Mouse (Mus musculus): Measurements from ENCODE around the gene Nr1h4.

Nr1h4 gene

DNA sequence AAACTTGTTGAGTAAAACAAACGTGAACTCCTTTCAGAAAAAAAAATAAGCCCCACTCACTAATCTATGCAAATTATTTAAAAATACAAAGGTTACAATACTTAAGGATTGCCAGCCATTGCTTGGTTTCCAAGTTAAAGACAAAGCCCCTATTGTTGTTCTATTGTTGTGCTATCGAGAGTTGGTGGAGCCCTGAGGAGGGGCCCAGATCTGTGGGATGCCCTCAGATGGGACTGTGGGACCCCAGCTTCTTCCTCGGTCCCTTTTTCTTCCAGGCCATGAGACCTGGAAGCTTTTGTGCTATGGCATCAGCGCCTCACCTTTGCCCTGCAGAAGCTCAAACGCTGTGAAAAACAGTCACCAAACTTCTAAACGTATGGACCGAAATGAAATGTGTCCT is 51.7 kb downstream of the Nr1h4 start:
- no peak for DNase-seq (ENCODE audit: low spot score)

DNA sequence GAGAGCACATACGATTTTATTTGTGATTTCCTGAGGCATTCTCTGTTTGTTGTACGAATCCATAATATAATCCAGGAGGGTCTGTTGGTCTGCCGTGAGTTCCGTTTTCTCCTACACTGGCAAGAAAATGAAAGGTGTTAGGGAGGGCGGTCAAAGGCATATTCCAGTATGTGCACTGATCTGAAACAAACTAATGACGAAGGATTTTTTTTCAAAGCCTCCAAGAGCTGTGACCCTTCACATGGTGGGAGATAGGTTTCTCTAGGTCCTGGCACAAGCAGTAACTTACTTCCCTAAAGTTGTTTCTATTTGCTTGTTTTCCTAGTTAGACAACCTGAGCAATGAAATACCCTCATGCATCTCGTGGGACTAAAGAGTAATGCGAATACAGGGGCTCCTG is 54.6 kb downstream of the Nr1h4 start:
- no peak for DNase-seq (ENCODE audit: low spot score)

DNA sequence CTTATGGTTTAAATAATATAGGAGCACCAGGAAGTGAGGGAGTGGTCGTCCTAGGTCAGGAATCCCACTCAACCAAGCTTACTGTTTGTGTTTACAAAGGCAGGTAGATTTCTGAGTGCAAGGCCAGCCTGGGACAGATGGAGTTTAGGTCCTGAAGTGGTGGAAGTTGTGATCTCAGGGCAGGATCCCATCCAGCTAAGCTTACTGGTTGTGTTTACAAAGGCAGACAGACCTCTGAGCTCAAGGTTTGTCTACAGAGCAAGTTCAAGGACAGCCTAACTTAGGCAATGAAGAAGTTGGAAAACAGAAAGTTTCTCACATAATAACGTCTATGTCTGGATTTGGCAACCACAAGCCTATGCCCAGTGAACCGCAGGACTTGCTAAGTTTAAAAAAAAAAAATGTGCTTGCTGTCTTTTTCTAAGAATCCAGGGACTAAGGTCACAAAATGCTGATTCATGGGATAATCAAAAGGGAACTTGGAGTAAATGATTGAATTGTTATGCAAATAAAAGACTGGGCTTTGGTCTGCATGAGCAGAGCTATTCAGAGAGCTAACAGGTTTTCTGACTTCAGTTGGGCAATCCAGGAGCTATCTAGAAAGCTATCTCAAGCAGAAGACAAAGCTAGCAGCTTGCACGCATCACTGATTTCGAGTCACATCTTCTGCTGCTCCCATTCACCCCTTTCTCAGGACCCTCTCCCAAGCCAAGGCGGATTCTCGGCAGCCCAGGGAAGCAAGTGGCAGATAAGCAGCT is 62.6 kb downstream of the Nr1h4 start:
- DNase-seq (ENCODE audit: low spot score) = no peak

DNA sequence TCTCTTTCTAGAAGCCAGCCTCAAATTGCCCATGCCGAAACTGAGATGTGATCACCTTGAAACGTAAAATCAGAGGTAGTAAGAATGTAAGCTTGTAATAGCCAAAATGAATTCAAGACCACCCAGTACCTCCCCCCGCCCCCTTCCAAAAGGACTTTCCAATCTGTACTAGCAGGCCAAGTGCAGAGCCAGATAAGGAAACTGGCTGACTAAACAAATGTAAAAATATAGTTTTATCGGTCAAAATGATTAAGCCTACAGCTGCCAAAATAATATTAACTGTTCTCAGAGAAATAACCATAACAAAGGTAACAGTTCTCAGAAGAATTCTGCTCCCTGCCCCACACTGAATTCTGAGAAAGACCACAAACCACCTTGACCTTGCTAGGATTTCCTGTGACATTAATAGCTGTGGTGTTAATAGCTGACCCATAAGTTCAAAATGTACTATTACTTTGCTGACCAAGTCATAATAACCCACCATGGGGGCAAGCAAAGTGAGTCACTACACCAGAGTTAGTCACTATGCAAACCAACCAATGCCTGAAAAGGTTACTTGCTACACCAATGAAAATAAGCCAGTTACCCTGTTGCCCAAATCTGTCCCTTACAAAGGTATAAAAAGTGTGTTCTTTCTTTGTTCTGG is 68.5 kb downstream of the Nr1h4 start:
- DNase-seq (ENCODE audit: low spot score) = no peak

DNA sequence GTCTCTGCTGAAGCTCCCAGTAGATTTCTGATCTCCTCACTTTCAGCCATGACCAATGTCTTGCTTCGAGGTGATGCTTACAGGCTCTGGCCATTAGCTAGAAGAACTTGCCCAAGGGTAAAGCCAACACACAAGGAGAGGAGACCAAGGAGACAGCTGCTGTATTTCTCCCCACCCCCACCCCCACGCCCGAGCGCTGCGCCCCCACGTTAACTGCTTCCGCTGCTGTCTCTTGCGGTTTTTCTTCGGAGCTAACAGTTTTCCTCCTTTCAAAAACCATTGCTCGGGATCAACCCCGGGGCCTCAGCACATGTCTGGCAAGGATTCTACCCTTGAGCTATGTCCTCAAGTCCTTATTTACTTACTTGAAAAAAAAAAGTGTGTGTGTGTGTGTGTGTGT is 70.5 kb downstream of the Nr1h4 start:
- DNase-seq (ENCODE audit: low spot score) = no peak

DNA sequence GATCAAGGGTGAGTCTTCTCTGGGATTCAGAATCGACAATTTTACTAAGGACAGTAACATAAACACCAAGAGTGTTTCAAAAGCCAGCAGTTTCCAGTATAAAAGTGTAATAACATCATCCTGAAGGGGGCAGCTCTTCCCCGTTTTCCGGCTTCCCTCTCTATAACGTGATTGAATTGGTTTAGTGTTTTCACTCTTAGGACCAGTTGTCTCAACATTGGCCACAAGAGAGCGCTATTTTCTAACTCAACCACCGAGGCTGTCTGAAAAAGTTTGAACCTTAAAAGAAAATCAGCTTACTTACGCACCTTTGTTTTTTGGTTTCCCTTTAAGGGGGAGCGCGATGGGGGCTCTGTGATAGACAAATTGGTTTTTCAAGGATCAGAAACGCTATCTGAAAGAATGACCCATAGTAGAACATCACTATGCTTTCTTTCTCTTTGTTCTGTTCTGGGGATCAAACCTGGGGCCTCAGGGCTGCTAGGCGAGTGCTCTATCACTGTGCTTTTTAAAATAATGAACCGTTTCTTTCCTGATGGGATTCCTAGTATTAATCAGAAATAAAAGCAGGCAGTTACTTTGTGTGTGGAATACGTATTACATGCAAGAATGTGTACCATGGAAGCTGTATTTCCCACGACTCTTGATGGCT is 71.4 kb downstream of the Nr1h4 start:
- peak; percentile 77 for DNase-seq (ENCODE audit: low spot score)

DNA sequence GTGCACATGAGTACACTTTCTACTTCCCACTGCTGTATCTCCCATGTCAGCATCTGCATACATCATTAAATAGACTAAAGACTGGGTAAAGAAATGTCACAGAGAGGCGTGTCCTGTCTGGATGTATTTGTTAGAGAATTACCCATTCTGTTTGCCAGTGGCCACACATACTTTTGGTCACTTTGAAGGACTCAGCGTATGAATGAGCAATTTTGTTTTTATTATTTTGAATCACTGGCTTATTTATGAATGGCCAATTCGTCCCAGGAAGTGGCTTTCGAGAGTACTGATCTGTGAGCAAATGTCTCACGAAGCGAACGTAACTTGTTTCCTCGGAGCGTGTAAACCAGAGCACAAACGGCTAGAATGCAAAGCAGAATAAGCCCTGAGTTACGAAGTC is 72.4 kb downstream of the Nr1h4 start:
- no peak for DNase-seq (ENCODE audit: low spot score)

DNA sequence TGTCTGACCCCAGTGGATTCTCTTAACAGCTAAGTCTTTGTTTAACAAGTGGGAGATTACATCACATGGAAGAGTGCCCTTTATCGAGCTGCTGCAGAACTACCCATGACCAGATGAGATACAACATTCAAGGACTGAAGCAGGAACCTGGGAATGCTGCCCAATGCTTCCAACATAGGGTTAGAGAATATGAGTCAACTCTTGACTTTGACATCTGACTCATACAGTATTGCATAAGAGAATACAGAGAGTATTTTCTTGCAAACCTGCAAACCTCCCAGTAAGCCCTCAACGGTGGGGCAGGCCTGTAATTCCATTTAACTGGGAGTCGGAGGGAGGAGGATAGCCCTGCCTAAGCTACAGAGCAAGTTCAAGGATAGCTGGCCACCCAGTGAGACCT is 74.6 kb downstream of the Nr1h4 start:
- DNase-seq (ENCODE audit: low spot score) = no peak

DNA sequence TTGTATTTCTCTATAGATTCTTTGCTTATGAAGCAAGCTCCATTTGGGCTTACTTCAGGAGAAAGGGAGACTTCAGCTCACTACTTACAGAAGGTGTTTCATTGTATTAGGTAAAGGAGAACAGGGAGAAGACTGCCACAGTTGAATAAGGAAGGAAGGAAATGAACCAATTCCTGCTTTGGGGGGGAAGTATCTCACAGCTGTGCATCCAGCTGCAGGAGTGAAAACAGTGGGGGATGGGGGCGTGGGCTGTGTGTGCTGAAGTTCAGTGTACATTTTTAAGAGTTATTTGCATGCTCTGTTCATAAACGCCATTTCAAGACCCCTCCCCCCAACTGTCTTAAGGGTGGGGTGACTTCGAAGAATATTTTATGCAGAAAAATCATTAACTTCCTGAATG is 79.6 kb downstream of the Nr1h4 start:
- DNase-seq (ENCODE audit: low spot score) = no peak

DNA sequence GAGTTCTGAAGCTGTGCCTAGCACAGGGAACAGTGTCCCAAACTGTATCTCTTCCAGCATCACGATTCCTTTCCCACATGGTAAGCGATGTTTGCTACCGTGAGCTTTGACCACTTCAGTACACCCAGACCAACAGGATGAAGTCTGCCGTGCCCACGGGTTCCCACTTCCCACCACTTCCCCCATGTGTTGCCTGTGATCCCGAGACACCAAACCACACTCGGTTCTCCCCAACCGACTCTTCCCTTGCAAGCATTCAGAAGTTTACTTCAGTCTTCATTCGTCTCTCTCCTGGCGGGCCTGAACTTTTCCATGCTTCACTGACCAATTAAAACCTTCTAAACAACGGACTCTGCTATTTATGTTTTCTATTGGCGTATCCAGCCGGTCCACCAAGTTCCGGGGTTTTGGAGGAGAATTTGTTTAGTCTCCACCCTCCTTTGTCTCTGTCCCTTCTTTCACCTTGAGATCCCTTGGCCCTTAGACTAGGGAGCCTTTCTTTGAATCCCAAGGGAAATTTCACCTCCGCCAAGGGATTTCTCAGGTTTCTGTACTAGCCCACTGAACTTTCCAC is 80.2 kb downstream of the Nr1h4 start:
- DNase-seq (ENCODE audit: low spot score) = no peak

DNA sequence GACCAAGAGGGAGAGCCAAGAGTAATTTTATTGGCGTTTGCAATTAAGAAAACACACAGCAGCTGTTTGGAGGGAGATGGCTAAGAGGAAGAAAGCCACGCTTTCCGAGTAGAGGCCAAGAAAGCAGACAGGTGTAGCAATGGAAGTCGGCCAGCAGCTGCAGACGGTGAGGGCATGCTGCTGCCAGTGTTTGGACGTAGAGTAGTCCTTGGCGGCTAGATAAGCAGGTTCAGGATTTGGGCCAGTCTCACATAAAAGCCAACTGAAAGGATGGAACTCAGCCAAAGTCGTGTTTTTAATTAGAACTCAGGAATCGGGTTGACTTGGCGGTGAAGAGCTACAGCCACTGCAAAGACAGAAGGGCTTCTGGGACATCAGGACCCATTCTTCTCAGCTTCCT is 83.0 kb downstream of the Nr1h4 start:
- no peak for DNase-seq (ENCODE audit: low spot score)

DNA sequence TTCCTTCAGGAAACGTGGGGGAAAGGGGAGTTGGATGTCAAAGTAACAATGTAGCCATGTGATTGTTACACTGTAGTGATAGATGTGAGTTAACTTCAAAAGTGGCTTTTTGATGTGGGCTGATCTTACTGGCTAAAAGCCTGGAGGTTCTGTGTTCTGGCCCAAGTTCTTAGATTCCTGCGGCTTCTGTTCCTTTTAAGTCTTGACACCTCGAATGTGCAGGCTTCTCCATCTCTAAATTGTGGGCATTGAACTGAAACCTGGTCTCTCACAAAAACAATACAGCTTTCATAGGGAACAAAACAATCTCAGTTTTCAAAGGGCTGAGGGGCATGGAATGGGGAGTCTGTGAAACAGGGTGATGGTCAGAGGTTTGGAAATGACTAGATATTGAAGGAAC is 89.0 kb downstream of the Nr1h4 start:
- no peak for DNase-seq (ENCODE audit: low spot score)

DNA sequence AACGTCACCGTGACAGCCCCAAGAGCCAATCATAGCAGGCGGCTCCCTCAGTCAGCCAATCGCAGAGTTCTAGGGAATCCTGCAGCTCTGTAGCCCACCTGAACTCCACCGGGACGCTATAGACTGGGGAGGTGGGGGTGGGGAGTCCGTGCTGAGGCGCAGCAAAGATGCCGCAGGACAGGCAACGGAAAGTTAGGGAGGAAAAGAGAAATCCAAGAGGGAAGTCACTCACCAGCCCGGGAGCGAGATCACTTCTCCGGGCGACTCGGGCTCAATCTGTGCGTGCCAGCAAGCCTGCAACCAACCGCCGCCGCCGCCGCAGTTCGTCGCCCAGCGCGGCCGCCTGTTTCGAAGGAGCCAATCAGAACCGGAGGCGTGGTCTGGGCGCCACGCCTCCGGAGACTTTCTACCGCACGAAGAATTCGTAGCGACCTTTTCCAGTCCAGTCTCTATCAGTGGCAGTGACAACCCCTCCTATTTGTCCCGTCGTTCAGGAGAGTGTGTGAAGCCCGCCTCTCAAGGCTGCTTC is 89.7 kb downstream of the Nr1h4 start, which contains the start of gene Gas2l3:
Gene Gas2l3, minus strand, starts transcription at position 345 of the 529 bp plus-strand sequence.
- peak; percentile 46 for DNase-seq (ENCODE audit: low spot score)

DNA sequence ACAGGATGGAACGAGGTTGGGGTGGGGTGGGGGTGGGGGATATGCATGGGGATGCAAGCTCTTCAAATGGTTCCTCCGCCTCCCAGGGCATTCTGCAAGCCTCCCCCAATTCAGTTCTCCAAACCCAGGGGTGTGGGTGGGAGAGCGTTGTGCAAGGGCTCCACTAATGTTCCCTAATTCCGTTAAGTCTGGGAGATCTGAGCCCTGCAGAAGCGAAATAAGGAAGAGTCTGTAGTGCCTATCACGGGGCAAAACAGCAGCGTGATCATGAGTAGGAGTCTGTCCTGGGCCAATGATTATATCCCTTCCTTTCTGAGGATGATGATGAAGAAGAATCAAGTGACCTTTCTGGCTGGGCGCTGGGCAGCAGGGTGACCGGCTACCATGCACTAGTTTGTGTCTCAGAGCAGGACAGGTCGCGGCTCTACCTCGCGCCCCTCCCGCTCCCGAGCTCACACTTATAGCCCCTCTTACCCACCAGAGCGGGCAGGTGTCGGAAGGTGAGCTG is 90.2 kb downstream of the Nr1h4 start:
- peak; percentile 8 for DNase-seq (ENCODE audit: low spot score)

DNA sequence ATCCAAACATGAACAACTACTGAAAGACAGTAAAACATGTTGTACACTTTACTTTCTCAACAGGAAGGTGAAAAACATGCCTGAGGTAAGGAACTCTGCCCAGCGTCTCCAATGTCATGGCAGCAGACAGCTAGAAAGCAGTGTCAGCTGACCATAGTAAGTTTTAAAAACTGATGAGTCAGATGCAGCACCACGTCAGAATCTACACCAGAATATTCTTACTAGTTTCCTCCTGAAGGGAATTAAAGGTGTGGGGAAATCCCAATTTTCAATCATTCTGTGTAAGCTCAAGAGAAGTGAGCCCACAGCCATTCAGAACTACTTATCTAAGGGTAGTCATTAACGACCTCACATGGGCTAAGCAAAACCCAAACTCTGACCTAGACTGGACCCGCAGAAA is 90.7 kb downstream of the Nr1h4 start:
- no peak for DNase-seq (ENCODE audit: low spot score)

DNA sequence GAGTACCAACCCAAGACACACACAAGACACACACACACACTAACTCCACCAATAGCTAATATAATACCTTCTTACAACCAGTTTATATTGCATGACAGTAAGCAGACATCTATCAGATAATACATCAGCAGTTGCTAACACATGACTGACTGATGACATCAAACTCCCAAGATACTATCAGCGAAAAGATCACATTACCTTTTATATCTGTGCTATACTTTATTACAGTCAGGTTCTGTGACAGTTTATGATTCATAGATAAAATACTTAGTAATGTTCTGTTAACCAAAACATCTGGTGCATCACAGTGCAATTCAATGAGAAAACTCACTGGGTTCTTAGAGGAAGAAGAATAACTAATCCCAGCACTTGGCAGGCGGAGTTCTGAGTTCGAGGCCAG is 91.4 kb downstream of the Nr1h4 start:
- no peak for DNase-seq (ENCODE audit: low spot score)

DNA sequence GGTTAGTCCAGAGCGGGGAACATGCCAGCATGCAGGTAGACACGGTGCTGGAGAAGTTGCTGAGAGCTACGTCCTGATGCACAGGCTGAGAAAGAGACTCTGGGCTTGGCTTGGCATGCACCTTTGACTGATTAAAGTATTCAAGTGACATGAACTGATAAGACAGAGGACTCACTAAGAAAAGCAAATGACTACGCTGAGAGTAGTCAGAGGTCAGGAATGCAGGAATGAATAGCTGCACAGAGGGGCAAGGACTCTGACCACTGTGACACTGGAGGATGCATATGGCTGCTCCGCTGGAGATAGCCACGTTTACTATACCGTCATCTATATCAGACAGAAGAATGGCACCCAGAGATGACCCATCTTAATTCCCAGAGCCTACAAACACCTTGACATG is 94.0 kb downstream of the Nr1h4 start:
- DNase-seq (ENCODE audit: low spot score) = no peak

DNA sequence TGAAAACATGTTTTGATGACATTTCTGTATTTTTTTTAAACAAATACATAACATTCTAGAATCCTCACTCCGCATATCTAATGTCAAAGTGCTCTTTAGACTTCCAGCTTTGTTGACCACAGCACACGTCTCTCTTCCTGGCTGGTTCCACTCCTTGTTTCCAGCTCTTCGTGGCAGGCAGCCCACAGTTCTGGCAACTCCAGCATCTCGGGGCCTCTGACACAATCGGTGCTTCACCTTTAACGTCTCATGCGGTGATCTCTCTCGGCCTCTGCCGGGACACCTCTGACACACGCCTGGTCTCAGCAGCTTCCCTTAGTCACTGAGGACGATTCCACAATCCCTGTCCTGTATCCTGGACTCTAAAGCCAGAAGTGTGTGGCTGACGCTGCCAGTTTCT is 95.4 kb downstream of the Nr1h4 start:
- no peak for DNase-seq (ENCODE audit: low spot score)

DNA sequence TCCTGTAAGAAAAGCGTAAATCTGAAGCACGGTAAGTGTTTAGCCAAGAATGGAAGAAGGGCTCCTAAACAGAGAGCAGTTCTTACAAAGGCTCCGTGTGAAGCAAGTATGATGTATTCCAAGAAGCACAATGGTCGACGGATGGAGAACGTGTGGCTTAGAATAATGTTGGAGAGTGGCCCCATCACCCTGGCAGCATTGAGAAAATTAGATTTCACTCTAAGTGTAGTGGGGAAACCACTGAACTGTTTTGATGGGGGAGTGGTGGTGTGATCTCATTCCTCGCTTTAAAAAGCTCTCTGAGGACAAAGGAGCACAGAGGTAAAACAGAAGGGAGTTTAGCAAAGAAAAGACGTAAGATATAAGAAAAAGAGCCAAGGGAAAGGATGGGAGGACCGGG is 95.9 kb downstream of the Nr1h4 start:
- DNase-seq (ENCODE audit: low spot score) = no peak

DNA sequence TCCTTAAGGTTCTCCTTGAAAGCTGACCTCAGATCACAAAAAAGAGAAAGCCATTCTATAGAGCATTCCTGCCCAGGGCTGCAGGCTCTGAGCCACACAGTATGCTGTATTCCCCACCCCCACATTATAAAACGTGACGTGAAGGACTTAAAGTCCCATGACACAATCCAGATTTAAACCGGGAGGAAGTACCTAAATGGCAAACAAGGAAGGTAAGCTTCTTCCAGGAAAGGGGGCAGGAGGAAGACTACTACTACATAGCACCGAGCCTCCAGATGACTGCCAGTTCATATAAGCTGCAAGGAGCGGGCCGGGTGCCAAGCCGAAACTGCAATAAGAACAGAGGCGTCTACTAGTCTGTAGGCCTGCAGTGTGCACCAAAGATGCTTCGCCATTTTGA is 97.5 kb downstream of the Nr1h4 start:
- DNase-seq (ENCODE audit: low spot score) = no peak

DNA sequence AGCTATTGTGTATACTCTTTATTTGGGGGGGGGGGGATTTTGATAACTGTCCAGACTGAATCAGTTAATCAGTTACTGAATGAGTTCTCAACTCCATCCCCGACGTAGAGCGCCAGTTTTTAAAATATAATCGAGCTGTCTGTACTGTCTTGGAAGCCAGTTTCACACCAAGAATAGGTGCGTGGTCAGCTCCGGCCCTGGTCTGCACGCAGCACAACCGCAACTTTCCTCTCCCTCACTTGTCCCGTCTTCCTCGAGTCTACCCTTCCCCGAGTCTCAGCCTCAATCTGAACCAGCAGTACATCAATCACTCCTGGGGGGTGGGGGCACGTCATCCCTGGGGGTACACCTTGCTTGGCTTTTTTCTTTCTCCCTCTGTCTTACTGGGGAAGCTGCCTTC is 98.0 kb downstream of the Nr1h4 start:
- DNase-seq (ENCODE audit: low spot score) = no peak

DNA sequence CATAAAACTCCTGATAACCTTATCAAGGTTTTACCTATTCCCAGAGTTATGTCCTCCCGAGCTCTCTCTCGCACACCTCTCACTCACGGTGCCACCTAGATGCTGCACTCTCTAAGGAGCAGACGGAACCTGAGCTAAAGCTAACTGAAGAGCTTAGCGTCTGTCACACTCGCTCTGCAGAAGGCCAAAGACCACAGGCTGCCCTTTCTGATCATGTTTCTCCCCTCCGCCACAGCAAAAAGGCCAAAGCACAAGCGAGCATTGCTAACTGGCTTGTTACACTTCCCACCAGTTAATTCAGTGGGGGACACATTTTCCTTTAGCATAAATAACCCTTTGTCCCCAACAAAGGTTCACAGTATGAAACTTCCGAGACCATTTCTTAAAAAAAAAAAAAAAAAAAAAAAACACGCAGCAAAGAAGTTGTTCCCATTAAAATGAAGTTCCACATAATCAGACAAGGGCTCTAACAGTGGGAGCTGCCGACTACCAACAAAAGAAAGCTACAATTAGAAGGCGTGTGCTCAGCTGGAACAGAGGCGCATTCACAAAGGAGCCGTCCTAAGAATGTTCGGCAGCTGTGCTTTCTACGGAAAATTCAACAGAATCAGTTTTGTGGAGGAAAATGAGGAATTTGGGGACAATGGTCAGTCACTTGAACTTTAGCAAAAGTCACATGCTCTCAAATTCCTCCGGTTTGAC is 98.7 kb downstream of the Nr1h4 start:
- DNase-seq (ENCODE audit: low spot score) = no peak

Data from layer of hippocampus, adult 9-10 months (tissue).